Mouse (Mus musculus): ENCODE data around the gene Mgme1.

Gene Mgme1
- long read RNA-seq, experiment 1, transcript Mgme1-203 (5 exons, 2,308 nt): minor isoform, 6 of 30 reads
- long read RNA-seq, experiment 1, transcript Mgme1-201 (5 exons, 2,840 nt): major isoform, 9 of 30 reads
- long read RNA-seq, experiment 1, partial matches to known transcripts: 4 of 30 reads
- long read RNA-seq, experiment 1, other reads (novel, unspliced or antisense): 11 of 30 reads
- long read RNA-seq, experiment 2, transcript Mgme1-203 (5 exons, 2,308 nt): major isoform, 5 of 43 reads
- long read RNA-seq, experiment 2, transcript Mgme1-201 (5 exons, 2,840 nt): major isoform, 5 of 43 reads
- long read RNA-seq, experiment 2, partial matches to known transcripts: 10 of 43 reads
- long read RNA-seq, experiment 2, other reads (novel, unspliced or antisense): 23 of 43 reads

- intact Hi-C loops (cut with DNase I): no loop called here
Measured at GRCm38 (mm10) chr2:144270507-144271420, at the start of gene Mgme1, which contains the start of gene Snx5. TSS of gene Mgme1 (plus strand) at chr2:144270663. TSS of gene Snx5 (minus strand) at chr2:144270906.

- intact Hi-C loops (cut with DNase I): no loop called here
Measured at GRCm38 (mm10) chr2:144224351-144224750, 46.1 kb upstream of the Mgme1 start.

GRCm38 (mm10) chr2:144226906-144227586 is 43.4 kb upstream of the Mgme1 start:
- intact Hi-C loops (cut with DNase I): no loop called here

GRCm38 (mm10) chr2:144228521-144229346 is 41.7 kb upstream of the Mgme1 start:
- intact Hi-C loops (cut with DNase I): no loop called here

GRCm38 (mm10) chr2:144229647-144230046 is 40.8 kb upstream of the Mgme1 start:
- intact Hi-C loops (cut with DNase I): no loop called here

- intact Hi-C loops (cut with DNase I): no loop called here
Measured at GRCm38 (mm10) chr2:144230498-144230897, 40.0 kb upstream of the Mgme1 start.

- intact Hi-C loops (cut with DNase I): no loop called here
Measured at GRCm38 (mm10) chr2:144231115-144231514, 39.3 kb upstream of the Mgme1 start.

GRCm38 (mm10) chr2:144233534-144233933 is 36.9 kb upstream of the Mgme1 start:
- intact Hi-C loops (cut with DNase I): no loop called here

GRCm38 (mm10) chr2:144235776-144236175 is 34.7 kb upstream of the Mgme1 start:
- intact Hi-C loops (cut with DNase I): no loop called here

- intact Hi-C loops (cut with DNase I): no loop called here
Measured at GRCm38 (mm10) chr2:144236791-144237584, 33.5 kb upstream of the Mgme1 start.

- intact Hi-C loops (cut with DNase I): no loop called here
Measured at GRCm38 (mm10) chr2:144238341-144238740, 32.1 kb upstream of the Mgme1 start.

- intact Hi-C loops (cut with DNase I): no loop called here
Measured at GRCm38 (mm10) chr2:144239318-144239717, 31.1 kb upstream of the Mgme1 start.

GRCm38 (mm10) chr2:144240095-144240899 is 30.2 kb upstream of the Mgme1 start:
- intact Hi-C loops (cut with DNase I): no loop called here

- intact Hi-C loops (cut with DNase I): no loop called here
Measured at GRCm38 (mm10) chr2:144245464-144245863, 25.0 kb upstream of the Mgme1 start.

- intact Hi-C loops (cut with DNase I): no loop called here
Measured at GRCm38 (mm10) chr2:144246270-144246669, 24.2 kb upstream of the Mgme1 start.

- intact Hi-C loops (cut with DNase I): no loop called here
Measured at GRCm38 (mm10) chr2:144247337-144247978, 23.0 kb upstream of the Mgme1 start.

GRCm38 (mm10) chr2:144248613-144249376 is 21.7 kb upstream of the Mgme1 start:
- intact Hi-C loops (cut with DNase I): no loop called here

GRCm38 (mm10) chr2:144250111-144250510 is 20.4 kb upstream of the Mgme1 start:
- intact Hi-C loops (cut with DNase I): no loop called here
